Comparison of ENCODE assay signal across 8 mouse cellular contexts in genomic region chr12:111423570-111424129, GRCm38 (mm10). TPM values are rescaled to one million over a fixed set of nuclear protein-coding genes. Genes with fewer than 3 reads are reported as not detected.
A peak's percentile ranks its signal among the peaks of the same experiment; 100 is the strongest.
DNase-seq lines count a peak whose midpoint lies in the region; ATAC-seq and TF ChIP-seq lines count a peak whose summit lies in the region.
"Had no signal": no experiment of that assay in that cellular context is flagged by ENCODE, and none has a peak within 500 bp of the region (broad histone marks: within the 10 kb centered on the region; RNA-seq: fewer than 3 reads in every experiment).

No protein-coding gene starts in this region.

- H3K9ac ChIP-seq in lung, embryonic 16.5 days (ENCODE audit: low read length): no peak overlapping the region
- H3K9ac ChIP-seq in forebrain, embryonic 15.5 days (replicated peaks): peak overlapping the region; percentile 3; the same call in 1 of the 2 replicates
- no peak overlapping the region for H3K9ac ChIP-seq in limb, embryonic 14.5 days (ENCODE audit: low read depth, low read length, severe bottlenecking)
- no peak overlapping the region for H3K9ac ChIP-seq in stomach, embryonic 16.5 days (ENCODE audit: low read length)

- H3K4me2 ChIP-seq in lung, embryonic 16.5 days (ENCODE audit: low read depth, low read length): peak overlapping the region; percentile 24; the same call in 1 of the 2 replicates
- peak overlapping the region; percentile 44 for H3K4me2 ChIP-seq in forebrain, embryonic 15.5 days (replicated peaks)
- H3K4me2 ChIP-seq in limb, embryonic 14.5 days (replicated peaks; ENCODE audit: low read depth, low read length, severe bottlenecking): peak overlapping the region; percentile 46
- H3K4me2 ChIP-seq in stomach, embryonic 16.5 days (ENCODE audit: low read depth, low read length): peak overlapping the region; percentile 32

- 17% methylated on average over 43 of the region's 43 CpGs for WGBS in lung, embryonic 16.5 days
- 33% methylated on average over 43 of the region's 43 CpGs for WGBS in lung, adult 2 months
- 2% methylated on average over 43 of the region's 43 CpGs for WGBS in forebrain, embryonic 15.5 days
- 10% methylated on average over 37 of the region's 43 CpGs for WGBS in limb, embryonic 14.5 days
- 14% methylated on average over 43 of the region's 43 CpGs for WGBS in stomach, embryonic 16.5 days

- TF ChIP-seq POLR2A in lung, adult 2 months (IDR thresholded peaks at IDR 0.05; ENCODE audit: borderline replicate concordance, extremely low read depth, low read depth, low read length): no peak
- TF ChIP-seq POLR2A in limb, embryonic 14.5 days (IDR thresholded peaks at IDR 0.05; ENCODE audit: borderline replicate concordance, extremely low read depth, insufficient read depth, insufficient read length): no peak

- 0 out of 2 replicates have a peak, but pooled peaks cover 2% of the 10 kb centered on the region for H3K36me3 ChIP-seq in lung, embryonic 16.5 days (ENCODE audit: control insufficient read depth, insufficient read depth, low read length)
- no peaks in the 10 kb centered on the region for H3K36me3 ChIP-seq in forebrain, embryonic 15.5 days
- no peaks in the 10 kb centered on the region for H3K36me3 ChIP-seq in limb, embryonic 14.5 days (ENCODE audit: control insufficient read depth, insufficient read depth, low read length)
- H3K36me3 ChIP-seq in stomach, embryonic 16.5 days (ENCODE audit: control insufficient read depth, insufficient read depth, low read length): no peaks in the 10 kb centered on the region

- H3K27me3 ChIP-seq in lung, embryonic 16.5 days (ENCODE audit: control insufficient read depth, insufficient read depth, low read depth, low read length): peaks cover 53% of the 10 kb centered on the region
- peaks cover 61% of the 10 kb centered on the region for H3K27me3 ChIP-seq in forebrain, embryonic 15.5 days
- H3K27me3 ChIP-seq in limb, embryonic 14.5 days (ENCODE audit: control insufficient read depth, insufficient read depth, low read length): peaks cover 72% of the 10 kb centered on the region
- peaks cover 42% of the 10 kb centered on the region for H3K27me3 ChIP-seq in stomach, embryonic 16.5 days (ENCODE audit: control insufficient read depth, insufficient read depth, low read length)

- H3K9me3 ChIP-seq in lung, embryonic 16.5 days (ENCODE audit: control insufficient read depth, low read length): no peaks in the 10 kb centered on the region
- H3K9me3 ChIP-seq in forebrain, embryonic 15.5 days: no peaks in the 10 kb centered on the region
- no peaks in the 10 kb centered on the region for H3K9me3 ChIP-seq in limb, embryonic 14.5 days (ENCODE audit: control insufficient read depth, low read length)
- no peaks in the 10 kb centered on the region for H3K9me3 ChIP-seq in stomach, embryonic 16.5 days (replicated peaks; ENCODE audit: control insufficient read depth, low read length)

- peaks cover 25% of the 10 kb centered on the region for H3K4me1 ChIP-seq in lung, embryonic 16.5 days (replicated peaks; ENCODE audit: control insufficient read depth, insufficient read depth, low read length)
- H3K4me1 ChIP-seq in lung, adult 2 months (ENCODE audit: control insufficient read depth, insufficient read depth, low read length): peaks cover 4% of the 10 kb centered on the region; the same call in 1 of the 2 replicates
- peaks cover 27% of the 10 kb centered on the region for H3K4me1 ChIP-seq in forebrain, embryonic 15.5 days
- H3K4me1 ChIP-seq in limb, embryonic 14.5 days (ENCODE audit: control insufficient read depth, insufficient read depth, low read length): peaks cover 22% of the 10 kb centered on the region
- H3K4me1 ChIP-seq in stomach, embryonic 16.5 days (ENCODE audit: control insufficient read depth, insufficient read depth, low read length): peaks cover 21% of the 10 kb centered on the region

- no peak for ATAC-seq in lung, embryonic 16.5 days (ENCODE audit: low read depth)
- ATAC-seq in forebrain, embryonic 15.5 days (replicated peaks): no peak
- no peak for ATAC-seq in limb, embryonic 14.5 days (ENCODE audit: low FRiP score, low read depth)
- no peak for ATAC-seq in stomach, embryonic 16.5 days (ENCODE audit: insufficient read depth, low FRiP score)

- H3K4me3 ChIP-seq in lung, embryonic 16.5 days (ENCODE audit: low read length): peak overlapping the region; percentile 12
- H3K4me3 ChIP-seq in lung, adult 2 months (replicated peaks; ENCODE audit: extremely low read depth, low read depth, low read length): no peak overlapping the region
- H3K4me3 ChIP-seq in forebrain, embryonic 15.5 days: peak overlapping the region; percentile 35
- H3K4me3 ChIP-seq in limb, embryonic 14.5 days (replicated peaks; ENCODE audit: low read length): peak overlapping the region; percentile 26
- peak overlapping the region; percentile 20 for H3K4me3 ChIP-seq in stomach, embryonic 16.5 days (replicated peaks; ENCODE audit: low read length)

- H3K27ac ChIP-seq in lung, embryonic 16.5 days (ENCODE audit: low read length): no peak overlapping the region
- H3K27ac ChIP-seq in forebrain, embryonic 15.5 days (replicated peaks): no peak overlapping the region
- no peak overlapping the region for H3K27ac ChIP-seq in limb, embryonic 14.5 days (replicated peaks; ENCODE audit: low read depth, low read length)
- H3K27ac ChIP-seq in stomach, embryonic 16.5 days (ENCODE audit: low read length): no peak overlapping the region

- DNase-seq in lung, adult 2 months: no peak
- no peak for DNase-seq in limb, embryonic 14.5 days (ENCODE audit: low spot score)
- no peak for DNase-seq in layer of hippocampus, adult 18-20 months (ENCODE audit: low spot score in 2 of 2)
- no peak for DNase-seq in cerebellum, adult 9-10 months
- DNase-seq: kidney, postnatal 36 days had no signal

- no peak for TF ChIP-seq CTCF in lung, adult 2 months (IDR thresholded peaks at IDR 0.05; ENCODE audit: insufficient read depth, low read length)

RNA-seq across cellular contexts. Expression of gene Exoc3l4, which starts 6.8 kb away (rescaled TPM):
- polyA plus RNA-seq in lung, embryonic 16.5 days (2015; fragmentation: Nextera tagmentation; extraction: Ambion mirVana): 13.0 and 14.5 TPM in 2 replicates
- 34.9 and 46.7 TPM in 2 replicates for polyA plus RNA-seq in lung, adult 2 months (2012; rRNA removed)
- 1.7 and 2.0 TPM in 2 replicates for polyA plus RNA-seq in forebrain, embryonic 15.5 days (2015; fragmentation: Nextera tagmentation; extraction: Ambion mirVana)
- 11.7 and 14.9 TPM in 2 replicates for polyA plus RNA-seq in limb, embryonic 14.5 days (2012; rRNA removed)
- 7.4 and 7.7 TPM in 2 replicates for polyA plus RNA-seq in limb, embryonic 14.5 days (2014; fragmentation: Nextera tagmentation; extraction: Ambion mirVana)
- 9.0 and 9.6 TPM in 2 replicates for polyA plus RNA-seq in stomach, embryonic 16.5 days (2015; fragmentation: Nextera tagmentation; extraction: Ambion mirVana)
- total RNA-seq in layer of hippocampus, adult 18-20 months (2021): 1 to 10 TPM; 6.1 to 7.1 TPM

RNA-seq across cellular contexts. Expression of gene Lbhd2, which starts 17.0 kb away (rescaled TPM):
- polyA plus RNA-seq in lung, embryonic 16.5 days (2015; fragmentation: Nextera tagmentation; extraction: Ambion mirVana): 0.79 and 0.80 TPM in 2 replicates
- not detected in 2 replicates for polyA plus RNA-seq in lung, adult 2 months (2012; rRNA removed)
- 1.6 and 2.2 TPM in 2 replicates for polyA plus RNA-seq in forebrain, embryonic 15.5 days (2015; fragmentation: Nextera tagmentation; extraction: Ambion mirVana)
- 11.0 and 17.2 TPM in 2 replicates for polyA plus RNA-seq in limb, embryonic 14.5 days (2012; rRNA removed)
- polyA plus RNA-seq in limb, embryonic 14.5 days (2014; fragmentation: Nextera tagmentation; extraction: Ambion mirVana): 19.2 and 22.3 TPM in 2 replicates
- 1.4 and 1.6 TPM in 2 replicates for polyA plus RNA-seq in stomach, embryonic 16.5 days (2015; fragmentation: Nextera tagmentation; extraction: Ambion mirVana)
- 1 to 10 TPM in 1 of 2 experiments, under 1 TPM in 1; 0.53 to 1.2 TPM for total RNA-seq in layer of hippocampus, adult 18-20 months (2021)

RNA-seq across cellular contexts. Expression of gene Tnfaip2, which starts 18.6 kb away (rescaled TPM):
- polyA plus RNA-seq in lung, embryonic 16.5 days (2015; fragmentation: Nextera tagmentation; extraction: Ambion mirVana): 4.0 and 6.9 TPM in 2 replicates
- polyA plus RNA-seq in lung, adult 2 months (2012; rRNA removed): 31.7 and 43.6 TPM in 2 replicates
- 0.51 and 1.1 TPM in 2 replicates for polyA plus RNA-seq in forebrain, embryonic 15.5 days (2015; fragmentation: Nextera tagmentation; extraction: Ambion mirVana)
- 9.3 and 10.2 TPM in 2 replicates for polyA plus RNA-seq in limb, embryonic 14.5 days (2012; rRNA removed)
- 10.0 and 11.4 TPM in 2 replicates for polyA plus RNA-seq in limb, embryonic 14.5 days (2014; fragmentation: Nextera tagmentation; extraction: Ambion mirVana)
- polyA plus RNA-seq in stomach, embryonic 16.5 days (2015; fragmentation: Nextera tagmentation; extraction: Ambion mirVana): 11.2 and 12.8 TPM in 2 replicates
- 1 to 10 TPM in 1 of 2 experiments, under 1 TPM in 1; 0.30 to 1.7 TPM for total RNA-seq in layer of hippocampus, adult 18-20 months (2021)

RNA-seq across cellular contexts. Expression of gene Cdc42bpb, which starts 46.1 kb away (rescaled TPM):
- polyA plus RNA-seq in lung, embryonic 16.5 days (2015; fragmentation: Nextera tagmentation; extraction: Ambion mirVana): 34.4 and 36.1 TPM in 2 replicates
- polyA plus RNA-seq in lung, adult 2 months (2012; rRNA removed): 305 and 359 TPM in 2 replicates
- polyA plus RNA-seq in forebrain, embryonic 15.5 days (2015; fragmentation: Nextera tagmentation; extraction: Ambion mirVana): 33.9 and 35.5 TPM in 2 replicates
- 163 and 215 TPM in 2 replicates for polyA plus RNA-seq in limb, embryonic 14.5 days (2012; rRNA removed)
- 37.0 and 39.7 TPM in 2 replicates for polyA plus RNA-seq in limb, embryonic 14.5 days (2014; fragmentation: Nextera tagmentation; extraction: Ambion mirVana)
- 29.3 and 32.9 TPM in 2 replicates for polyA plus RNA-seq in stomach, embryonic 16.5 days (2015; fragmentation: Nextera tagmentation; extraction: Ambion mirVana)
- total RNA-seq in layer of hippocampus, adult 18-20 months (2021): 100 to 1,000 TPM; 119 to 124 TPM
